Mouse (Mus musculus) stomach, embryonic 14.5 days (tissue): Measurements from ENCODE around the gene Prox2. TPM values are rescaled to one million over a fixed set of nuclear protein-coding genes. Genes with fewer than 3 reads are reported as not detected.

Source experiments
- ATAC-seq: fragments of 200-750 bp; cut with Nextera tagmentation; 2 replicates; pipeline ENCODE4 v1.8.0; 2017; ENCODE audit warnings: low read depth, moderate TSS enrichment; ENCODE audit not compliant: insufficient number of reproducible peaks, insufficient read depth, low FRiP score
- H3K27ac ChIP-seq: fragments of 300-500 bp; sonication (generic); 2 replicates; pipeline ENCODE4 v1.5.1; 2014; ENCODE audit warnings: mild to moderate bottlenecking, low read length, moderate library complexity, mixed read lengths
- H3K27me3 ChIP-seq: fragments of 300-500 bp; sonication (generic); 2 replicates; pipeline ENCODE4 v1.6.1; 2014; ENCODE audit warnings: low read length, control low read depth, mixed read lengths; ENCODE audit not compliant: control insufficient read depth, insufficient read depth
- H3K36me3 ChIP-seq: fragments of 300-500 bp; sonication (generic); 2 replicates; pipeline ENCODE4 v1.6.1; 2014; ENCODE audit warnings: mild to moderate bottlenecking, control low read depth, low read length, moderate library complexity, mixed read lengths; ENCODE audit not compliant: control insufficient read depth, insufficient read depth
- H3K4me1 ChIP-seq: fragments of 300-500 bp; sonication (generic); 2 replicates; pipeline ENCODE4 v1.6.1; 2014; ENCODE audit warnings: low read length, control low read depth, mixed read lengths; ENCODE audit not compliant: control insufficient read depth, insufficient read depth
- H3K4me2 ChIP-seq: fragments of 300-500 bp; sonication (generic); replicated peaks from 2 replicates; pipeline ENCODE4 v1.6.1; 2014; ENCODE audit warnings: low read depth, low read length, control low read depth
- H3K4me3 ChIP-seq: fragments of 300-500 bp; sonication (generic); 2 replicates; pipeline ENCODE4 v1.5.1; 2014; ENCODE audit warnings: low read depth, low read length, control low read depth
- H3K9ac ChIP-seq: fragments of 300-500 bp; sonication (generic); replicated peaks from 2 replicates; pipeline ENCODE4 v1.6.1; 2014; ENCODE audit warnings: low read depth, mild to moderate bottlenecking, control low read depth, low read length, moderate library complexity, mixed read lengths
- H3K9me3 ChIP-seq: fragments of 300-500 bp; sonication (generic); 2 replicates; pipeline ENCODE4 v1.6.1; 2016; ENCODE audit warnings: low read depth, low read length, control low read depth; ENCODE audit not compliant: control insufficient read depth
- WGBS: fragments of 180-500 bp; shearing (Covaris S2); extraction: QIAGEN DNeasy Blood & Tissue Kit; methylation state at CpG from one replicate; pipeline ENCODE4 v1.1.7; 2014; 5-methylcytosine and 5-hydroxymethylcytosine counted together
- polyA plus RNA-seq: library from polyadenylated mRNA; unstranded; fragments of >200 nt; fragmentation: Nextera tagmentation; extraction: Ambion mirVana; gene quantifications from 2 replicates; pipeline ENCODE4 v1.2.1, GENCODE M21; 2014

The Prox2 gene
- polyA plus RNA-seq, 1 experiment from 2014 or later, result 4.4 TPM

- no peak for ATAC-seq
- H3K27ac ChIP-seq, result no peak overlapping the region
- H3K4me1 ChIP-seq, result no peaks in the 10 kb centered on the region
- no peaks in the 10 kb centered on the region for H3K27me3 ChIP-seq
- 88% methylated on average over 11 of the region's 11 CpGs for WGBS
- H3K36me3 ChIP-seq, result peaks cover 71% of the 10 kb centered on the region
- no peak overlapping the region for H3K9ac ChIP-seq
- H3K4me3 ChIP-seq, result no peak overlapping the region
- H3K9me3 ChIP-seq, result no peaks in the 10 kb centered on the region
- H3K4me2 ChIP-seq, result no peak overlapping the region
These were observed 13.1 kb upstream of the Prox2 start for GRCm38 (mm10) chr12:85123645-85124044.

- Histone ChIP-seq H3K9me3 (no peaks in the 10 kb centered on the region), H3K27me3 (no peaks in the 10 kb centered on the region), H3K27ac (no peak overlapping the region), H3K9ac (no peak overlapping the region), H3K4me3 (no peak overlapping the region), H3K36me3 (peaks cover 68% of the 10 kb centered on the region), H3K4me1 (no peaks in the 10 kb centered on the region), H3K4me2 (no peak overlapping the region)
- no peak for ATAC-seq
- WGBS, result 97% methylated on average over 9 of the region's 9 CpGs
These were observed 12.6 kb upstream of the Prox2 start for GRCm38 (mm10) chr12:85123108-85123530.

GRCm38 (mm10) chr12:85121806-85122459, 11.4 kb upstream of the Prox2 start:
- Histone ChIP-seq H3K4me2 (no peak overlapping the region), H3K4me1 (no peaks in the 10 kb centered on the region), H3K9ac (no peak overlapping the region), H3K36me3 (peaks cover 67% of the 10 kb centered on the region), H3K4me3 (no peak overlapping the region), H3K27ac (no peak overlapping the region), H3K9me3 (no peaks in the 10 kb centered on the region), H3K27me3 (no peaks in the 10 kb centered on the region)
- no peak for ATAC-seq
- 90% methylated on average over 9 of the region's 9 CpGs for WGBS

- ATAC-seq, result no peak
- Histone ChIP-seq H3K9ac (no peak overlapping the region), H3K36me3 (peaks cover 24% of the 10 kb centered on the region), H3K9me3 (no peaks in the 10 kb centered on the region), H3K27ac (no peak overlapping the region), H3K27me3 (no peaks in the 10 kb centered on the region), H3K4me3 (no peak overlapping the region), H3K4me1 (peaks cover 11% of the 10 kb centered on the region), H3K4me2 (no peak overlapping the region)
- 81% methylated on average over 7 of the region's 7 CpGs for WGBS
These were observed 5.1 kb upstream of the Prox2 start for GRCm38 (mm10) chr12:85115678-85116077.

- no peak overlapping the region for H3K9ac ChIP-seq
- no peak overlapping the region for H3K27ac ChIP-seq
- no peaks in the 10 kb centered on the region for H3K9me3 ChIP-seq
- WGBS, result 90% methylated on average over 3 of the region's 3 CpGs
- no peaks in the 10 kb centered on the region for H3K27me3 ChIP-seq
- no peak overlapping the region for H3K4me3 ChIP-seq
- H3K4me1 ChIP-seq, result peaks cover 20% of the 10 kb centered on the region
- no peak for ATAC-seq
- peaks cover 13% of the 10 kb centered on the region for H3K36me3 ChIP-seq
- H3K4me2 ChIP-seq, result no peak overlapping the region
These were observed 3.4 kb upstream of the Prox2 start for GRCm38 (mm10) chr12:85113917-85114316.

- Histone ChIP-seq H3K27ac (no peak overlapping the region), H3K4me3 (no peak overlapping the region), H3K4me1 (peaks cover 20% of the 10 kb centered on the region), H3K27me3 (no peaks in the 10 kb centered on the region), H3K9ac (no peak overlapping the region), H3K36me3 (peaks cover 8% of the 10 kb centered on the region; the same call in 1 of the 2 replicates), H3K4me2 (no peak overlapping the region), H3K9me3 (no peaks in the 10 kb centered on the region)
- 90% methylated on average over 3 of the region's 3 CpGs for WGBS
- no peak for ATAC-seq
These were observed 2.8 kb upstream of the Prox2 start for GRCm38 (mm10) chr12:85113337-85113736.

- no peak overlapping the region for H3K4me3 ChIP-seq
- ATAC-seq, result no peak
- H3K27me3 ChIP-seq, result no peaks in the 10 kb centered on the region
- peak overlapping the region; percentile 93 for H3K4me2 ChIP-seq
- peaks cover 8% of the 10 kb centered on the region; the same call in 1 of the 2 replicates for H3K36me3 ChIP-seq
- H3K9me3 ChIP-seq, result no peaks in the 10 kb centered on the region
- H3K4me1 ChIP-seq, result peaks cover 20% of the 10 kb centered on the region
- H3K9ac ChIP-seq, result no peak overlapping the region
- H3K27ac ChIP-seq, result no peak overlapping the region
- 83% methylated on average over 7 of the region's 7 CpGs for WGBS
These were observed 2.1 kb upstream of the Prox2 start for GRCm38 (mm10) chr12:85112550-85113251.

- peak overlapping the region; percentile 93 for H3K9ac ChIP-seq
- no peaks in the 10 kb centered on the region for H3K9me3 ChIP-seq
- no peaks in the 10 kb centered on the region for H3K36me3 ChIP-seq
- peak overlapping the region; percentile 98 for H3K4me3 ChIP-seq
- peak overlapping the region; percentile 79 for H3K27ac ChIP-seq
- ATAC-seq, result peak; percentile 44; the same call in 1 of the 2 replicates
- 11% methylated on average over 18 of the region's 18 CpGs for WGBS
- H3K4me2 ChIP-seq, result peak overlapping the region; percentile 93
- no peaks in the 10 kb centered on the region for H3K27me3 ChIP-seq
- H3K4me1 ChIP-seq, result peaks cover 20% of the 10 kb centered on the region
These were observed 405 bp downstream of the Prox2 start for GRCm38 (mm10) chr12:85110011-85110697.
